Mouse (Mus musculus): ENCODE measurements around the gene Nfatc4.

Gene Nfatc4

DNA sequence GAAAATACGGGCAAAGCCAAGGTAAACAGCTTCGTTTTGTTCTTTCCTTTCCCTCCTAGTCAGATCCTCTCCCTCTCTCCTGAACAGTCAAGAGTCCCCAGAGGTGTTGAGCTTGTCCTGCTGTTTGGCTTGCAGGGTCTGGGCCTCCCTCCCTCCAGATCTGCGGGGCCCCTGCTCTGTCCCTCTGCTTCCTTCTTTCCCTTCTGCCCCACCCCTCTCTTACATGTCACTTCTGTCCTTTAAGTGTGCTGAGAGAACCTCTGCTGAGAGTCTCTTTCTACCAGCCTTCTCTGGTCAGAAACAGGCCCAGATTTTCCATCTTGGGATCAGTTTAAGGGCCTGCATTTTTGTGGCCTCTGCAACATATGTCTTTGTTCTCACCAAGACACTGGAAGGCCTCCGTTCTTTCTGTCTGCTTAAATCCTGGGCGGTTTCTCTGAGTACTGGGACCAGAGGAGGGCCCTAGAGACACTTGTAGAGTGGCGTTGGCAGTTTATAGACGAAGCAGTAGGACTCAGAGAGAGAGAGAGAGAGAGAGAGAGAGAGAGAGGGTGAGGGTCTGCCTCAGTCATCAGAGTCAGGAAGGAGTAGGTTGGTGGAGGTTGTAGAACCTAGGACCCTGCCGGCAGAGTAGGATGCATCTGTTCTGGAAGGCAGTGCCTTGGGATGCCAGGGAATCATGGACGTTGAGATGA, 31.6 kb downstream of the Nfatc4 start:
- DNase-seq (ENCODE audit: low spot score), result peak; percentile 52

DNA sequence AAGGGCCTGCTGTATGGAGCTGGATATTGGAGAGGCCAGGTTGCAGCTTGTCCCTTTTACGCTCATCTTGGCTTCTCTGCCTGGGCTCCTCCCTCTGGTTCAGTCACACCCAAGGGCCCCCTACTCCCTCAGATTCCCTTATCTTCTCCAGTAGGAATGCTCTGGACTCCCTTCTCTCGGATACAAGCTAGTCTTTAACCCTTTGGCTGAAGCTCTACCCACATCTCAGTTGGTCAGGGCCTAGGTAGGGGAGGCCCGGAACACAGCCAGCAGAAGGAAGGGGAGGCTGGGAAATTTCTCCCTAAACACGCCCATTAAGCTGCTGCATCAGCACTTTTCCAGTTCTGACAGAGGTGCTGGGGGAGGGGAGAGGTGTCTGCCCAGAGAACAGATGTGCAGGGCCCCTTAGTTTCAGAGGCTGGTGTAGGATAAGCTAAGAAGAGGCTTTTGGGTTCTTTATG, 32.2 kb downstream of the Nfatc4 start:
- peak; percentile 85 for DNase-seq (ENCODE audit: low spot score)

DNA sequence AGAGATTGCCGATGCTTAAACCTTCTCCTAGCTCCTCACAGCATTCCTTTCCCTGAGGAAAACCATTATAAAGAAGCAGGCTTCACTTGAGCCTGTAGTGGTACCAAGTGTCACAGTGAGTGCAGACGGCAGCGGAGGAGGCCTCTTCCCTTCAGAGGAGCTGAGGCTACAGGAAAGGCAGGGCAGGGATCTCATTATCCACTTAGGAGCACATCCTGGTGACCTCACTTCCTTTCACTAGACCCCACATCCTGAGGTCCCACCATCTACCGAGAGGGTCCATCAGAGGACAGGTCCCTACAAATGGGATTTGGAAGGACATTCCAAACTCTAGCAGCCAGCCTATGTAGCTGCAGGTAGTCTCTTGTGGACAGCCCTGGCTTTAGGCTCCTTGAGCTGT, 34.6 kb downstream of the Nfatc4 start:
- no peak for DNase-seq (ENCODE audit: low spot score)

DNA sequence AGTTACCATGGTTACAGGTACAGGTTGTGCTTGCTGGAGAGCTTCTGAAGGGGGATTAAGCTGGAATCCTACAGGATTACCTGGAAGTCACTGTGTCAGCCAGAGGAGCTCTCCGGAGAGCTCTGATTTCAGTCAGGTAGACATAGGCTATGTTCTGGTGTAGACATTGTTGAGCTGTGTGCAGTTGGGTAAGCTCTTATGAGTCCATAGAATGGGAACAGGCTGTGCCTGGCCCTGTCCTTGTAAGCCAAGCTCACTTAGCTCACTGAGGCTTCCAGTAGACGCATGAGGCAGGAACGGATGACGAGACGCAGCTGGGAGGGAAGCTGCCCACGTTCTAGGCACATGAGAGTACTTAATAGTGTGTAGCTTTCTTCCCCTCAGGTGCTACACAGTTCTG, 39.2 kb downstream of the Nfatc4 start:
- no peak for DNase-seq (ENCODE audit: low spot score)

DNA sequence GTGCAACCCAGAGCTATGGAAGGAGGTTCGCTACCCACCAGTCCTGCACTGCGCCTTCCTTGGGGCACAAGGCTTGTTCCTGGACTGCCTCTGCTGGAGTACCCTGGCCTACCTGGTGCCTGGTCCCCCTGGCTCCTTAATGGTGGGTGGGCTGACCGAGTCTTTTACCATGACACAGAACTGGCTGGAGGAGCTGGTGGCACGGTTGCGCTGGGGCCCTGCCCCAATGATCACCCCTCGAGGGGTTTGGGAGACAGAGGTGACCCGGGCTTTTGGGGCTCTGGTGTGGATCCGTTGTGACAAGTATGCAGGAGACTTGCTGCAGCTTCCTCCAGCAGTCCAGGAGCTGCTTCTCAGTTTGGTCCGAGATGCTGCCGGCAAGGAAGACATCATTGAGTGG, 40.0 kb downstream of the Nfatc4 start:
- DNase-seq (ENCODE audit: low spot score), result no peak

DNA sequence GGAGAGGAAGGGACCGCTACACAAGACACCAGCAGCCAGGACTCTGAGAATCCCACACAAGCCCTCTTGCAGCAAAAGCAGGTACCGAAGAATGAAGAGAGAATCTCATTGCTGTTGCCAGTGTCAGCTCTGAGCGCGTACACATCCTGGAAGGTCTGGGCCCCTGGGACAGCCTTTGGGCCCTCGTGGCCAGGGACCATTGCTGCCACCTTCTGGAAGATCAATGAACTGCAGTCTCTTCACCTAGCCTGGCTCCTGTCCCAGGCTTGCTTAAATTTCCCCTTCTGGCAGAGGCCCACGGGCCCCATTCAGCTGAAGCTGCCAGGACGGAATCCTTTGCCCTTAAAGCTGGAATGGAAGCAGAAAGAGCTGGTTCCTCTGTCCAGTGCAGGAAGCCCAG, 40.8 kb downstream of the Nfatc4 start:
- peak; percentile 89 for DNase-seq (ENCODE audit: low spot score)

DNA sequence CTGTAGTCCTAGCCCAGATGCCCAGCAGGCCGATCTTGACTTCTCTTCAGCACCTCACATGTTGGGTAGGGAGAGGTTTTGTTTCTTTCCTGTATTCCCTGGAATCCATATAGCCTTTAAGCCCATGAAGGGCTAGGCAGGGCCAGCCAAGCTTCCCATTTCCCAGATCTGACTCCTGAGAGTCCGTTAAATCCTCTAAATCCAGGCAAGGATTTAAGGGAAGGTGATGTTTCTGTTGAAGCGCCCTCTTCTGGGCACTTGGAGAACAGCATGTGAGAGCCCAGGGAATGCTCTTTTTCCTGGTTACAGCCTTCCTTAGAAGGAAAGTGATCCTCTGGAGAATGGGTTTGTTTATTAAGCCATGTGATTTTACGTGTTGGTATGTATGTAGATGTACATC, 44.0 kb downstream of the Nfatc4 start:
- peak; percentile 88 for DNase-seq (ENCODE audit: low spot score)

DNA sequence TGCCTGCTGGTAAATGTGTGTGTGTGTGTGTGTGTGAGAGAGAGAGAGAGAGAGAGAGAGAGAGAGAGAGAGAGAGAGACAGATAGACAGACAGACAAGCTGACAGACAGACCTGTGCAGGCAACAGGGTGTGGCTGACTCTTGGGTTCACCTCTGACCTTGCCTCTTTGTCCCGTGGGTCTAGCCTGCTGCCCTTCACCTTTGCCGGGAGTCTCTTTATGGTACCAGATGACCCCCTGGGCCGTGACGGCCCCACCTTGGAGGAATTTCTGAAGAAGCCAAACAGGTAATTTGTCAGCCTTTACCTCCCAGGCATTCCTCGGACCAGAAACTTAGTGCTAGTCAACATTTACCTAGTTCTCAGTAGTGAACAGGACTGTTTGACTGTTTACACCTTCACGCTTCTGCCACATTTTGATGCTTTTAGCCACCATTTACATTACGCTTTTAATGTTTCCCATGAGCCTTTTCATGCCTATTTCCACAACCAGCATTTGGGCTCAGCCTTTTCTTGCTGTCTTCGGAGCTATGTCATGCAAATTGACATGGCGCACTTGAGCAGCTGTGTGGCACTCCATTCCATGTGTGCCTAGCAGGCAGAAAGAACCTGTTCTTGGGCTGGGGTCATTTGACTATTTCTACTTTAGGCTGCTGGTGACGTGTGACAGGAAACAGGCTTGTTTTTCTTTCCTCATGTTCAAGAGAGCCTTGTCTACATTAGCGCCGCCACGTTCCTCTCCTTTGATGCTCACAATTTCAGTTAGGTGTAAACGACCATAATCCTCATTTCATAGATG, 45.5 kb downstream of the Nfatc4 start:
- no peak for DNase-seq (ENCODE audit: low spot score)

DNA sequence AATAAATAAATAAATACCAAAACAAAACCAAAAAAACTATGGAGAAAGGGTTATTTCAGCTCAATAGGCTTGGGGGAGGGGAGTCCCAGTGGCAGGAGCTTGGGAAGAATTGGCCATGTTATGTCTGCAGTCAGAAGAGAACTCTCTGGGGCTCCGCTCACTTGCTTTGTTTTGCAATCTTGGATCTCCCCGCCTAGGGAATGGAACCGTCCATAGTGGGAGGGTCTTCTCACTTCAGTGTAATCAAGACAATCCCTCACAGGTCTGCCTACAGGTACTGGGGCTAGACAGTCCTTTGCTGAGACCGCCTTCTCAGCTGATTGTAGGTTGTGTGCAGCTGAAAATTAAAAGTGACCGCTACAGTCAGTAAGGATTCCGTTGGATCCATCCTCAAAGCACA, 46.6 kb downstream of the Nfatc4 start:
- DNase-seq (ENCODE audit: low spot score), result no peak

DNA sequence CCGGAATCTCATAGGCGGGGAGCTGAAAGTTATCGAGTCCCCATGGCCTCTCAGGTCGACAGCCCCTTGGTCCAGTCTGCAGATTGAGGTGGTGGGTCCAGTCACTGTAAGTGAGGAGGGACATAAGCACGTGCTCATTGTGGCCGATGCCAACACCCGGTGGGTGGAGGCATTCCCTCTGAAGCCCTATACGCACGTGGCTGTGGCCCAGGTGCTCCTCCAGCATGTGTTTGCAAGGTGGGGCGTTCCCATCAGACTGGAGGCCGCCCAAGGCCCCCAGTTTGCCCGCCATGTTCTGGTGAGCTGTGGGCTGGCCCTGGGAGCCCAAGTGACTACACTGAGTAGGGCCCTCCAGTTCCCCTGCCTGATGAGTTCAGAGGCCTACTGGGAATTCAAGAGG, 49.1 kb downstream of the Nfatc4 start:
- DNase-seq (ENCODE audit: low spot score), result no peak

DNA sequence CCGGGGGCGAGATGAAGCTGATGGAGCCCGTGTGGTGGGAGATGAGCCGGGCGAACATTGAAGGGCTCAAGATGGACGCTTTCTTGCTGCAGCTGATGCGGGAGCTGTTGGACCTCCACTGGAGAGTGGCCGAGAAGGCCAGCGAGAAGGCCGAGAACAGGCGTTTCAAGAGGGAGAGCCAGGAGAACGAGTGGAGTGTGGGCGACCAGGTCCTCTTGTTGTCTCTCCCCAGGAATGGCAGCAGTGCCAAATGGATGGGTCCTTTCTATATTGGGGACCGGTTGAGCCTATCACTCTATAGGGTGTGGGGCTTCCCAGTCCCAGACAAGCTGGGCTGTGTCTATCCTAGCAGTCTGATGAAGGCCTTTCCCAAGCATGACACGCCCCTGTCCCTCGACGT, 49.6 kb downstream of the Nfatc4 start:
- DNase-seq (ENCODE audit: low spot score), result no peak

DNA sequence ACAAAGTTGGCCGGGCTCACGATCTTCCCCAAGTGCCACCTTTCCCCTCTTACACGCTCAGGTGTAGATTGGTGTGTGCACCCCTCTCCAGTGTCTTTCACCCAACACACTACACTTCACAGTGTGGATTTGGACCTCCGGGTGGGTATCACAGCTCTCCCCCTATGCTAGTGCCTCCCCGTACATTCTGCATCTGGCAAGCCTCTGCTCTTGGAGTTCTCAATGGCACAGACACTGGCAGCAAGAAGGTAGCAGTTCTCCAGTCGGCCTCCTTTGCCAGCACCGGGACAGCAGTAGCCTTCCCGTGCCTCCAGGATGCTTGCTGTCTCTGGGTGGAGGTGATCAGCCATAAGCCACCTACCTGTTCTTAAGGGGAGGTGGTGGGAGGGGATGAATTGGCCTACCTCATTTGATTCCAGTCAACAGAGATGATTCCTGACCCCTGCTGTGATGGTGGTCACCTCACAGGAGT, 50.3 kb downstream of the Nfatc4 start:
- DNase-seq (ENCODE audit: low spot score), result no peak

DNA sequence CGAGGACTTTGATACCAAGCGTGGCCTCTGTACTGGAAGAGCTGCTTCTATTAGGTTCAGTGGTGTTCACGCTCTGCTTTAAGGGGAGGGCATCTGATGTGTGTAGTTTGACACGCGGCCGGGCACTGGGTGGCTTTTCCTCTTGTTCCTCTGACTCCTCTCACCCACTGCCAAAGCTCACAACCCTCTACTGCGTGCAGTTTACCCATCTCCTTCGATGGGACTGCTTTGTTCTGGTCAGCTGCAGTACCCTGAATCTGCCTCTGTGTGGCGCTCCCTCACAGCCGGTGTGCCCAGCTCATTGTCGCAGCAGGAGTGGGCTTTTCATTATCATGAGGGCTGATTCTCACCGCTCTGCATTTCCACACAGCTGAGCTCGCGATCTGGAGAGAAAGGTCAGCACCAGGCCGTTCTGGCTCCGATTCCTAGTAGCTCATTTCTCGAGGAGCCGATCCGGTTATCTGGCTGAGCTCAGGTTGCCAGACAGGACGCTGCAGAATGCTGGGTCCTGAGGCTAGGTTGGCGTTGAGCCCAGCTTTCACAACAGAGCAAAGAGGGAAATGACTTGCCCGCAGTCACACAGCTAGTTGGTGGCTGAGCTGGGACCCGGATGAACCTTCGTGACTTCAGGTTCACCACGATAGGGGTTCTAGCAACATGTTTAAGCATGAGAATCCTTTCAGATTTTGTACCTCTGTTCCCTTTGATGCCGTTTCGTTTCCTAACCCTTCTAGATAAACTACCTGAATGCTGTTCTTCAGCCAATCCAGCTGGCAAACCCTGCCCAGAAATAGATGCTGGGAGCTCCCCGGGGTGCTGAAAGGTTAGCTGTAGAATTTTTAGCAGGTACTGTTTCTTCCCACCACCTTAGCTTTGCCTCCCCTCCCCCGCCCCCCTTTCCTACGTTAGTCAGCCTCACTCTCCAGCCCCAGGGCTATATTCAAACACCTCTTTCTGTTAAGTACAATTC, 51.1 kb downstream of the Nfatc4 start:
- peak; percentile 90 for DNase-seq (ENCODE audit: low spot score)

DNA sequence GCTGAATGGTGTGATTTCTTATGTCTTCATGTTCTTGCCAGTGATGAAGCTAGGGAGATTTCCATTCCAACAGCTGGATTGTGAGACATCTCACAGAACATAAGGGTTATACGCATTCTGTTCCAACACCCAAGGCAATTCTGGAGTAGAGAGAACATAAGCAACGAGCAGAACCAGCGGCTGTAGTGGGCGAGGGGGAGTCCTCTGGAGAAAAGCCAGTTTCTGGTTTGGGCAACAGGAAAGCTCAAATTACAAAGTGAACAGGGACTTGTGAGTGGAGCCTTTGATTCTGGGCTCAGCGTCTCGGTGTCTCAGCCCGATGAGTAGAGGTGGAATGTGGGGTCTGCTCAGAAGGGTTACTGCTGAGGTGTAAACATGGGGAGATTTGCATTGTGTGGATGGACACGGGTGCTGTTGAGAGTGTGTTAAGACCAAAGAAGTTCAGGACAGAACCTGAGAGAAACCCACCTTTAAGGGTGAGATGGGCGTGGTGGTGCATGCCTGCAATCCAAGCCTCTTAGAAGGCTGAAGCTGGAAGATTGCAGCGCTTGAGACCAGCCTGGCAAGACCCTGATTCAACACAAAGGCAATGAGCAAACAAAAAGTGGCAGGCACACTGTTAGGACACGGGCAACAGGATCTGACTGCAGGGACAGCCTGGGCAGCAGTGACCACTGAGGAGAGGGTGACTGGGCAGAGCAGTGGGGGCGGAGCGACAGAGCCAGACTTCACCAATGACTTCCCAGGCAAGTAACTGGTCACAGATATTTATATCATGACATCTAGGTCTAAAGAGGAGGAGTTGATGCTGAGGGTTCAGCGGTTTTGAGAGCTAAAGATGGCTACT, 54.7 kb downstream of the Nfatc4 start:
- peak; percentile 55 for DNase-seq (ENCODE audit: low spot score)

DNA sequence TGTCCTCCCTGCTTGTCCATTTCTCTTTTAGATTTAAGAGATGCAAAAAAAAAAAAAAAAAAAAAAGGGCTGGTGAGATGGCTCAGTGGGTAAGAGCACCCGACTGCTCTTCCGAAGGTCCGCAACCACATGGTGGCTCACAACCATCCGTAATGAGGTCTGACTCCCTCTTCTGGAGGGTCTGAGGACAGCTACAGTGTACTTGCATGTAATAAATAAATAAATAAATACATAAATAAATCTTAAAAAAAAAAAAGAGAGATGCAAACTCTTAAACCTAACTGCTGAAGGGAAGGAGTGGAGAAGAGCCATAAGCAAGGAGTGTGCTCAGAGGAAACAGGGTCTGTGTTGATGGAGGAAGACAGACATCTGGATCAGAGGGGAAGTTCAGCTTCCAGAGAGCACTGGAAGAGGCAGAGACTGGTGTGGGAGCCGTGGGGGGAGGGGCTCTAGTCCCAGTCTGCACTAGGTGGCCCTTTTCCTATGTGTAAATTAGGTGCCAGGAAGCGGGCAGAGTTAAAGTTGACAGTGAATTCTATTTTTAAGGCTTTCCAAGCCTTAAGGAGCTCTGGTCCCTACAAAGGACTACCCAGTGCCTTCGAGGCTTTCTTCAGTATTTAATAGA, 55.5 kb downstream of the Nfatc4 start:
- peak; percentile 40 for DNase-seq (ENCODE audit: low spot score)

DNA sequence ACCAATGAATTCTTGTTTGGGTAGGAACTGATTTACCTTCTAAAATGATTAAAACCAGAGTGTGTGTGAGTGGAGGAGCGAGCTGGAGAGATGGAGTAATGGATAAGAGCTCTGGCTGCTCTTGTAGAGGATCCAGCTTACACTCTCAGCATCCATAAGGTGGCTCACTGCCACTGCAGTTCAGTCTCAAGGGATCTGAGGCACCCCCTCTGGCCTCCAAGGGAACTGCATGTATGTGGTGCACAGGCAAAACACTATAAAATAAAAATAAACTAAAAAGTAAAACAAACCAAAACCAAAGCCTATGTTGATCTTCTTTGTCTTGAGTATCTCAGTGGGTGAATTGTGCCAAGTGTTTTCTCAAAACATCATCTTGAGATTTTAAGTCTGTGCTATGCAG, 56.7 kb downstream of the Nfatc4 start:
- peak; percentile 81 for DNase-seq (ENCODE audit: low spot score)

DNA sequence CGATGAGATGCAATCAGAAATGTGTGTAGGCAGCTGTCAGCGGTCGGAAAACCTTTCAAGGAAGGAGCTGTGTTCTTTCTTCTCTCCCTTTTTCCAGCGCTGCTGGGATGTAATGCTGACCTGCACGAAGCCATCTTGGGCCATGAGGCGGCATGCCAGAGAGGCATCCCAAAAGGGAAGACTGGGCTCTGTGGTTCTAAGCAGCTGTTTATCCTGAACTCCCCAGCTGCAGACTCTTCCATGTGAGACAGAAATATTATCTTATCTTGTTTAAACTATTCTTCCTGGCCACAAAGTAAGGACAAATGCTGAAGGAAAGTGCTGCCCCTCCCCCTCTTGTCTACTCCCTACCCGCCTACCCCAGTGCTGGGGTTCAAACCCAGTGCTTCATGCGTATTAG, 58.0 kb downstream of the Nfatc4 start:
- no peak for DNase-seq (ENCODE audit: low spot score)

DNA sequence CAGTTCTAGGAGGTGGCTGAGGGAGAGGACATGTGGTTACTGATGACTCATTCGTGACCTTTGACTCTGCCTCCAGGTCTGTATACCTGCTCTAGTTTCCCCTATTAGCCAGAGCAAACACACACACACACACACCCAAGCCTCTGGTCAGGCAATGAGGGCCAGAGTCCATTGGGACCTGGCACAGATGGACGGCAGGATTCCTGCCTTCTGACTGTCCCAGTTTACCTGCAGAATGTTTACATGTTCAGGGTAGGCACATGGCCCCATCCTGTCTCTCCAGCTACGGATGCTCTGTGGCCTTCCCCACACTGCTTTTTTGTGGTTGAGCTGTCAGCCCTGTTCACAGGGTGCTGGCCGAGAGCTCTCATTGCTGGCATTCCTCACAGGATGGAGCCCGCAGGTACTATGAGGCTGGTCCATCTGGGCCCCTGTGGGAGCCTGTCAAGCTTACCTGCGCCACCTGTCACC, 59.3 kb downstream of the Nfatc4 start:
- no peak for DNase-seq (ENCODE audit: low spot score)

DNA sequence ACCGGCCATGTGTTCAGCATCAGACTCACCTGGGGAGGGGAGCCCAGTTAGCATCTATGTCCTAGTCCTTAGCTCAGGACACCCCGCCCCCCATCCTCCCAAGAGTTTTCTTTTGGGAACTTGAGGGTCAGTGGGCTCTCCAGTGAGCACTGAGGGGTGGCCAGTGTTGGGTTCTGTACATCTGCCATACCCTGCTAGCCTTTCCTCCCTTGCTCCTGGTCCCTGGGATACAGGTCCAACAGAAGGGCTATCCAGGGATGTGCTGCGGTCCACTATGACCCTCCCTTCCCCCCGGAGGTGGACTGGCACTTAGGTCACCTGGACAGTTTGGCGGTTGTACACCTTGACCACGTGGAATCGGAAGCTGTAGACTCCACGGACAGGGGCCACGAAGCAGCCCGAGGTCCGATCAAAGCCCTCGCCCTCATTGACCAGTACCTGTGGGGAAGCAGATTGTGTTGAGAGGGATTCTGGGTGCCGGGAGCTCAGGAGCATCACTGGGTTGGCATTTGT, 60.3 kb downstream of the Nfatc4 start:
- DNase-seq (ENCODE audit: low spot score), result no peak
